In genomic region chr2:38546222-38546621, GRCm38 (mm10) we compare ENCODE assay signal across 8 mouse cellular contexts. TPM values are rescaled to one million over a fixed set of nuclear protein-coding genes. Genes with fewer than 3 reads are reported as not detected.
A peak's percentile ranks its signal among the peaks of the same experiment; 100 is the strongest.
DNase-seq lines count a peak whose midpoint lies in the region; ATAC-seq and TF ChIP-seq lines count a peak whose summit lies in the region.

No protein-coding gene starts in this region.

- H3K4me3 ChIP-seq in midbrain, embryonic 10.5 days = no peak overlapping the region
- H3K4me3 ChIP-seq in midbrain, postnatal 0 days (ENCODE audit: low read depth, low read length) = no peak overlapping the region
- H3K4me3 ChIP-seq in lung, adult 2 months (replicated peaks; ENCODE audit: extremely low read depth, low read depth, low read length) = no peak overlapping the region

- no peak for ATAC-seq in midbrain, postnatal 0 days (ENCODE audit: low FRiP score)
- no peak for ATAC-seq in monocyte, adult 5-6 weeks (replicated peaks; ENCODE audit: insufficient number of reproducible peaks, low FRiP score, low TSS enrichment, poor library complexity, severe bottlenecking)
- ATAC-seq in megakaryocyte, adult 5-6 weeks (ENCODE audit: poor library complexity, severe bottlenecking) = no peak

- H3K9ac ChIP-seq in midbrain, postnatal 0 days (replicated peaks; ENCODE audit: low read length, poor library complexity, severe bottlenecking) = no peak overlapping the region

- H3K4me1 ChIP-seq in midbrain, embryonic 10.5 days = peaks cover 60% of the 10 kb centered on the region
- no peaks in the 10 kb centered on the region for H3K4me1 ChIP-seq in midbrain, postnatal 0 days (ENCODE audit: insufficient read depth, low read length)
- peaks cover 18% of the 10 kb centered on the region for H3K4me1 ChIP-seq in lung, adult 2 months (ENCODE audit: control insufficient read depth, insufficient read depth, low read length)

- peaks cover 14% of the 10 kb centered on the region for H3K36me3 ChIP-seq in midbrain, embryonic 10.5 days
- no peaks in the 10 kb centered on the region for H3K36me3 ChIP-seq in midbrain, postnatal 0 days (ENCODE audit: insufficient read depth, low read length)

- H3K4me2 ChIP-seq in midbrain, postnatal 0 days (ENCODE audit: low read depth, low read length, poor library complexity, severe bottlenecking) = no peak overlapping the region

- no peaks in the 10 kb centered on the region for H3K9me3 ChIP-seq in midbrain, embryonic 10.5 days (replicated peaks)
- H3K9me3 ChIP-seq in midbrain, postnatal 0 days (ENCODE audit: low read length) = no peaks in the 10 kb centered on the region

- no peak for TF ChIP-seq CTCF in midbrain, postnatal 0 days (IDR thresholded peaks at IDR 0.05)
- TF ChIP-seq CTCF in lung, adult 2 months (IDR thresholded peaks at IDR 0.05; ENCODE audit: insufficient read depth, low read length) = no peak

- H3K27ac ChIP-seq in midbrain, embryonic 10.5 days (replicated peaks) = peak overlapping the region; percentile 78
- no peak overlapping the region for H3K27ac ChIP-seq in midbrain, postnatal 0 days (ENCODE audit: low read depth, low read length)

- no peak for TF ChIP-seq POLR2A in lung, adult 2 months (IDR thresholded peaks at IDR 0.05; ENCODE audit: borderline replicate concordance, extremely low read depth, low read depth, low read length)

- H3K27me3 ChIP-seq in midbrain, embryonic 10.5 days (ENCODE audit: low read depth, poor library complexity, severe bottlenecking) = no peaks in the 10 kb centered on the region
- H3K27me3 ChIP-seq in midbrain, postnatal 0 days (ENCODE audit: insufficient read depth, low read length) = no peaks in the 10 kb centered on the region

- 4% methylated on average over 6 of the region's 6 CpGs for WGBS in midbrain, embryonic 10.5 days
- 33% methylated on average over 6 of the region's 6 CpGs for WGBS in midbrain, postnatal 0 days
- WGBS in lung, adult 2 months = 27% methylated on average over 6 of the region's 6 CpGs

- intact Hi-C loops in heart, postnatal 10 days (cut with DNase I) = no loop called here

- peak; percentile 64 for DNase-seq in midbrain, embryonic 10.5 days (ENCODE audit: low spot score)
- no peak for DNase-seq in midbrain, postnatal 0 days (ENCODE audit: low spot score)
- peak; percentile 71 for DNase-seq in embryo, embryonic 9.5 days (ENCODE audit: extremely low spot score)
- peak; percentile 82 to 84 for DNase-seq in heart, postnatal 10 days
- DNase-seq in lung, adult 2 months = peak; percentile 56
- no peak for DNase-seq in layer of hippocampus, adult 9-10 months (ENCODE audit: low spot score)

RNA-seq across cellular contexts. Expression of gene Nek6, which starts 34.8 kb away (rescaled TPM):
- 87.4 and 96.9 TPM in 2 replicates for polyA plus RNA-seq in midbrain, embryonic 10.5 days (2016; fragmentation: Nextera tagmentation; extraction: Ambion mirVana)
- 21.8 and 22.8 TPM in 2 replicates for total RNA-seq in midbrain, postnatal 0 days (2014; rRNA removed)
- 56.0 and 62.8 TPM in 2 replicates for polyA plus RNA-seq in midbrain, postnatal 0 days (2015; fragmentation: Nextera tagmentation; extraction: Ambion mirVana)
- total RNA-seq in heart, postnatal 10 days (2021) = 10 to 100 TPM; 10.6 to 15.2 TPM
- polyA plus RNA-seq in lung, adult 2 months (2012; rRNA removed) = 25.8 and 27.6 TPM in 2 replicates
- 0.39 to 0.57 TPM (median 0.53 TPM) in 3 replicates for total RNA-seq in monocyte, adult 5-6 weeks (2017)
- total RNA-seq in megakaryocyte, adult 5-6 weeks (2015) = 4.1 and 6.9 TPM in 2 replicates
- 1.9 and 3.4 TPM in 2 replicates for total RNA-seq in megakaryocyte, adult 5-6 weeks (2017)

Comparison
In these comparisons a context has a peak if more than half of its experiments do, and no peak if none do; other contexts are left out.
1. DNase-seq: peak in midbrain, embryonic 10.5 days (single experiment), embryo, embryonic 9.5 days (single experiment), heart, postnatal 10 days (2 of 2) and lung, adult 2 months (single experiment); none in midbrain, postnatal 0 days (single experiment) and layer of hippocampus, adult 9-10 months (single experiment).